Mouse (Mus musculus) lung, postnatal 0 days (tissue): Measurements from ENCODE around the gene Madd.

ENCODE experiments used
- CTCF ChIP-seq: IDR thresholded peaks from 2 replicates; pipeline ENCODE4 v1.5.1; 2016; ENCODE audit warnings: antibody characterized with exemption, mild to moderate bottlenecking
- EP300 ChIP-seq: IDR thresholded peaks from 2 replicates; pipeline ENCODE4 v1.6.1; 2016; ENCODE audit warnings: antibody characterized with exemption, mild to moderate bottlenecking, control low read depth

GRCm38 (mm10) chr2:91186208-91186607 lies 2.6 kb upstream of the Madd start:
- TF ChIP-seq CTCF = no peak
- no peak for TF ChIP-seq EP300
